Mouse (Mus musculus): ENCODE data around the gene Nyx.

The Nyx gene

GRCm38 (mm10) chrX:13492922-13493321 lies 27.0 kb downstream of the Nyx start:
- no peak for DNase-seq (ENCODE audit: low spot score in 2 of 2)

- no peak for DNase-seq (ENCODE audit: low spot score in 2 of 2)
Measured at GRCm38 (mm10) chrX:13494892-13495703, 29.2 kb downstream of the Nyx start.

DNA sequence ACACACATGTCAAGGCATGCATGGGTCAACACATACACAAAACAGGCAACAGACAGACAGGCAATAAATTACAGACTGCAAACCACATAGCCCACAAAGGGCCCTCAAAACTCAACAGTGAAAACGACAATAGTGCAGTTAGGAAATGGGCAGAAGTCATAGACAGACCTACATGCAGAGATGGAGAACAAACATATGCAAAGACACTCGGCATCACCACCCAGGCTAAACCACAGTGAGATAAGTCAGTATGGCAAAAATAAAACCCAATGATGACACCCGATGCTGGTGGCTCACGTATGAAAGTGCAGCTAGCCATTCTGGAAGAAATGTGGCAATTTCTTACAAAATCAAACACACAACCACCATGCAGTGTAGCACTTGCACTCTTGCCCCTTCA lies 34.4 kb downstream of the Nyx start:
- no peak for DNase-seq (ENCODE audit: low spot score in 2 of 2)

- no peak for DNase-seq (ENCODE audit: low spot score in 2 of 2)
Measured at GRCm38 (mm10) chrX:13502862-13503375, 37.0 kb downstream of the Nyx start.

DNA sequence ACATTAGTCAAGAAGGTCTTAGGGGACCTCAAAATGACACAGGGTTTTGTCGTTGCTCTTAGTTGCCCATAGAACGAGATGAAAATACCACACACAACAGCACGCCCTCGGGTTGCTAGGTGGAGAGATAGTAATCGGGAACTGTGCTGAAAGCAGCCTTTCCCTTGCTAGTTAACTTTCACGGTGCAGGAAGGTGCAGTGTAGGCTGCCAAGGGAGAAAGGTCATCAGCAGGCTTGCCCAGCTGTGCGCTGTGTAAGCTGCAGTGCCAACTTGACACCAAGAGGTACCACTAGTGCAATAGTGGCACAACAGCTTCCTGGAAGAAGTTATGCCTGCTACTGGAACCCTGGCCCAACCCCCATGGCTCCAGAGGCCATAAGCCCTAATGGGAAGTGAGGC lies 38.5 kb downstream of the Nyx start:
- no peak for DNase-seq (ENCODE audit: low spot score in 2 of 2)

- DNase-seq (ENCODE audit: low spot score in 2 of 2): no peak
Measured at GRCm38 (mm10) chrX:13506376-13506775, 40.5 kb downstream of the Nyx start.

DNA sequence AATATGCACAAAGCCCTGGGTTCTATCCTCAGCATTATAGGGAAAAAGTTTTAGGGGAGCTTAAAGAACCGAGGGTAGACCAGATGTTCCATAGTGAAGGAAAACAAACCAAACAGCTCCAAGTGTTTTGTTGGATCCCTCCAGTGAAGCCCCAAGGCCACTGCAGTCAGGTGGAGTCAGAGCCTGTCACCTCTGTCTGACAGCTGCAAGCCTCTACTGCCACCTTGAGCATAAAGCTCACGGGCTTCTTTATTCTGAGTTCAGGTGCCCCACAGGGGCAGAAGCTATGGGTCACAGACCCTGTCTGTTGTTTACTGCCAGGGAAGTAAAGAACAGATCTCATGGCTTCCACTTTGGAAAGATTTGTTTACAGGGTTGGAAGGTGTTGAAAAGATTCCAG lies 47.2 kb downstream of the Nyx start:
- no peak for DNase-seq (ENCODE audit: low spot score in 2 of 2)

- no peak for DNase-seq (ENCODE audit: low spot score in 2 of 2)
Measured at GRCm38 (mm10) chrX:13513864-13514263, 48.0 kb downstream of the Nyx start.

DNA sequence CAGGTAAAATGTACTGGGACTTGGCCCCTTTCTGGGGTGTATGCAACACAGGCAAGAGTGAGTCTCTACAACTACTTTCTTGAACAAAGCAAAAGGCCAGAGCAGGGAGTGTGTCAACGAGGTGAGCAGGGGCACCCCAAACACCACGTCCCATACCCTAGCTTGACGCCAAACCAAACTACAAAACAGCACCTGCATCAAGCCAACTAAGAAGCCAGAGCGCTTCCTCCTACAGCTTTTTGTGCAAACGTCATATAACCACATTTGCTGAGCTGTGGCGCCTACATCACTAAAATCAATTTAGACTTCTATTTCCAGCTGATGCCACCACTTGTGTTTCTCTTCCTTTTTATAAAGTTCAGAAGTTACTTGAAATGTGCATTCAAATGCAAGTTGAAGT lies 50.5 kb downstream of the Nyx start:
- DNase-seq (ENCODE audit: low spot score in 2 of 2): no peak

GRCm38 (mm10) chrX:13518019-13518418 lies 52.1 kb downstream of the Nyx start:
- no peak for DNase-seq (ENCODE audit: low spot score in 2 of 2)

- DNase-seq (ENCODE audit: low spot score in 2 of 2): no peak
Measured at GRCm38 (mm10) chrX:13518781-13519407, 53.0 kb downstream of the Nyx start.

GRCm38 (mm10) chrX:13519408-13519783 lies 53.5 kb downstream of the Nyx start:
- no peak for DNase-seq (ENCODE audit: low spot score in 2 of 2)

DNA sequence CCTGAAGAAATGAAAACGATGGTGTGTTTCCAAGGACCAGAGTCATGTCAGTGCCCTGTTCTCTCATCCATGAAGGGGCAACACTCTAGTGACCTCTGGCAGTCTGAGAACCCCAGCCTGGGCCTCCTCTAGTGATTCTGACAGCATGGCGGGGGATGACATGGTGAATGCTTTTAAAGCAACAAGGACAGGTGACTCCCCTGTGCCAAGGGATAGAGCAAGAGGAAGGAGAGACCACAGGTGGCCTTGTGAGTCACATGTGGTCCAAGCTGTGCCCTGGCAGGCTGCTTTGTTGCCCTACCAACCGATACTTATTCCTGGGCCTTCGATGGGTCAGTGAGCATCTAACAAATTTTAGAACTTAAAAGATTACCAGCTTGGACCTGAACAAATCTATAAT lies 54.7 kb downstream of the Nyx start:
- DNase-seq (ENCODE audit: low spot score in 2 of 2): no peak

DNA sequence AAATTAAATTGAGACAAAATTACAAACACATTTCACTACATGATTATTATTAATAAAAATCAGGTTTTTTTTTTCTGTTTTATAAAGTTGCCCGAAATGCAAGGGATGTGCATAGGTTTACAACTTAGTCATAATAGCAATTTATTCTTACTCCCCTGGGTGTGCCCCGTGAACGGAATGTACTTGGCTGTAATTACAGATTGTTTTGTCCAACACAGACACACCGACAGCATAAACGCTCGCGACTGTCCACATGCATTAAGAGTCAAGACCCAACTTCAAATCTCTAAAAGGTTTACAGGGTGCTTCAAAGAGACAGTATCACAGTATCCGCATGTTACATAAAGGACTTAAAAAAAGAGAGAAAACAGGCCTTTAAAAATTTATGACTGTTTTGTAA lies 55.4 kb downstream of the Nyx start:
- DNase-seq (ENCODE audit: low spot score in 2 of 2): no peak
